Mouse (Mus musculus): ENCODE measurements around the gene Btbd1. TPM values are rescaled to one million over a fixed set of nuclear protein-coding genes. Genes with fewer than 3 reads are reported as not detected.

The Btbd1 gene
- polyA plus RNA-seq, 1 experiment from 2014 or later: 100 TPM

- no peaks in the 10 kb centered on the region for H3K9me3 ChIP-seq (ENCODE audit: control insufficient read depth, low read length)
- no peak overlapping the region for H3K9ac ChIP-seq (ENCODE audit: low read length)
- H3K4me1 ChIP-seq (ENCODE audit: control insufficient read depth, insufficient read depth, low read length): no peaks in the 10 kb centered on the region
- H3K36me3 ChIP-seq (ENCODE audit: control insufficient read depth, insufficient read depth, low read length): no peaks in the 10 kb centered on the region
- no peak overlapping the region for H3K4me2 ChIP-seq (ENCODE audit: low read depth)
- H3K27ac ChIP-seq (ENCODE audit: low read depth, low read length): no peak overlapping the region
- H3K4me3 ChIP-seq (ENCODE audit: low read depth, low read length): no peak overlapping the region
- H3K27me3 ChIP-seq (ENCODE audit: control insufficient read depth, insufficient read depth, low read length): no peaks in the 10 kb centered on the region
- no peak for ATAC-seq (ENCODE audit: insufficient read depth, low FRiP score, low TSS enrichment)
- no peak for DNase-seq (ENCODE audit: low spot score)
- WGBS: 87% methylated on average over 5 of the region's 5 CpGs
Observed at GRCm38 (mm10) chr7:81835430-81835829, 6.2 kb upstream of the Btbd1 start.

GRCm38 (mm10) chr7:81834847-81835246 lies 5.6 kb upstream of the Btbd1 start:
- Histone ChIP-seq H3K9ac (ENCODE audit: low read length) (no peak overlapping the region), H3K4me1 (ENCODE audit: control insufficient read depth, insufficient read depth, low read length) (no peaks in the 10 kb centered on the region)
- no peak for DNase-seq (ENCODE audit: low spot score)

GRCm38 (mm10) chr7:81828681-81829378 lies 401 bp downstream of the Btbd1 start:
- peak overlapping the region; percentile 91 for H3K27ac ChIP-seq (ENCODE audit: low read depth, low read length)
- DNase-seq (ENCODE audit: low spot score): peak; percentile 57
- H3K36me3 ChIP-seq (ENCODE audit: control insufficient read depth, insufficient read depth, low read length): no peaks in the 10 kb centered on the region
- H3K9me3 ChIP-seq (ENCODE audit: control insufficient read depth, low read length): no peaks in the 10 kb centered on the region
- under 1% methylated on average over 81 of the region's 91 CpGs for WGBS
- peak; percentile 65 for ATAC-seq (ENCODE audit: insufficient read depth, low FRiP score, low TSS enrichment)
- peak overlapping the region; percentile 88 for H3K9ac ChIP-seq (ENCODE audit: low read length)
- peak overlapping the region; percentile 79 for H3K4me2 ChIP-seq (ENCODE audit: low read depth)
- H3K4me1 ChIP-seq (ENCODE audit: control insufficient read depth, insufficient read depth, low read length): peaks cover 18% of the 10 kb centered on the region
- H3K4me3 ChIP-seq (ENCODE audit: low read depth, low read length): peak overlapping the region; percentile 80
- no peaks in the 10 kb centered on the region for H3K27me3 ChIP-seq (ENCODE audit: control insufficient read depth, insufficient read depth, low read length)

More at GRCm38 (mm10) chr7:81834847-81835246, 5.6 kb upstream of the Btbd1 start:
- Histone ChIP-seq H3K4me2 (ENCODE audit: low read depth) (no peak overlapping the region), H3K4me3 (ENCODE audit: low read depth, low read length) (no peak overlapping the region), H3K27me3 (ENCODE audit: control insufficient read depth, insufficient read depth, low read length) (no peaks in the 10 kb centered on the region), H3K27ac (ENCODE audit: low read depth, low read length) (no peak overlapping the region), H3K36me3 (ENCODE audit: control insufficient read depth, insufficient read depth, low read length) (no peaks in the 10 kb centered on the region), H3K9me3 (ENCODE audit: control insufficient read depth, low read length) (no peaks in the 10 kb centered on the region)
- ATAC-seq (ENCODE audit: insufficient read depth, low FRiP score, low TSS enrichment): no peak

GRCm38 (mm10) chr7:81827806-81828667 lies 1.2 kb downstream of the Btbd1 start:
- no peak for DNase-seq (ENCODE audit: low spot score)
- H3K9me3 ChIP-seq (ENCODE audit: control insufficient read depth, low read length): no peaks in the 10 kb centered on the region

DNA sequence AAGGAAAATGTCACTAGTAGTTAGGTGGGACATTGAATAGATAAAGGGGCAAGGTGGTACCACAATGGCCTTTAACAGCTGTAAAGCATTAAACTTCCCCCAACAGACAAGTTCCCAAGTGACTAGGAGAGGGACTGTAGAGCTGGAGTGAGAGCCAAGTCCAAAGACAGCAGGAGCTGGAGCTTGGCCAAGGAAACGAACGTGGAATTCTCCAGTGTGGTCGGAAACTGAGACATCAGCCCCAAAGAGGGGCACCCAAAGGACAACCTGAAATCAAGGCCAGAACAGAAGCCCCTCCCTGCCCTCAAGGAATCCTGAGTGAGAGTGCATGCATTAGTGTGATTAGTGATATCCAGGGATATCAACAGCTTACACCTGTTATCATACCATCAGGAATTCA lies 3.9 kb downstream of the Btbd1 start:
- H3K4me2 ChIP-seq (ENCODE audit: low read depth): no peak overlapping the region
- no peak overlapping the region for H3K4me3 ChIP-seq (ENCODE audit: low read depth, low read length)
- no peaks in the 10 kb centered on the region for H3K27me3 ChIP-seq (ENCODE audit: control insufficient read depth, insufficient read depth, low read length)
- ATAC-seq (ENCODE audit: insufficient read depth, low FRiP score, low TSS enrichment) (no peak), DNase-seq (ENCODE audit: low spot score) (no peak)
- H3K4me1 ChIP-seq (ENCODE audit: control insufficient read depth, insufficient read depth, low read length): peaks cover 18% of the 10 kb centered on the region
- no peak overlapping the region for H3K27ac ChIP-seq (ENCODE audit: low read depth, low read length)
- no peak overlapping the region for H3K9ac ChIP-seq (ENCODE audit: low read length)
- no peaks in the 10 kb centered on the region for H3K36me3 ChIP-seq (ENCODE audit: control insufficient read depth, insufficient read depth, low read length)
- no peaks in the 10 kb centered on the region for H3K9me3 ChIP-seq (ENCODE audit: control insufficient read depth, low read length)
- 78% methylated on average over 3 of the region's 3 CpGs for WGBS

More at GRCm38 (mm10) chr7:81827806-81828667, 1.2 kb downstream of the Btbd1 start:
- Histone ChIP-seq H3K4me2 (ENCODE audit: low read depth) (peak overlapping the region; percentile 79), H3K4me3 (ENCODE audit: low read depth, low read length) (peak overlapping the region; percentile 80), H3K9ac (ENCODE audit: low read length) (peak overlapping the region; percentile 88), H3K27ac (ENCODE audit: low read depth, low read length) (peak overlapping the region; percentile 91; the same call in 1 of the 2 replicates), H3K36me3 (ENCODE audit: control insufficient read depth, insufficient read depth, low read length) (no peaks in the 10 kb centered on the region), H3K4me1 (ENCODE audit: control insufficient read depth, insufficient read depth, low read length) (peaks cover 18% of the 10 kb centered on the region), H3K27me3 (ENCODE audit: control insufficient read depth, insufficient read depth, low read length) (no peaks in the 10 kb centered on the region)
- no peak; the same call in 1 of the 2 replicates for ATAC-seq (ENCODE audit: insufficient read depth, low FRiP score, low TSS enrichment)
- 33% methylated on average over 17 of the region's 17 CpGs for WGBS

DNA sequence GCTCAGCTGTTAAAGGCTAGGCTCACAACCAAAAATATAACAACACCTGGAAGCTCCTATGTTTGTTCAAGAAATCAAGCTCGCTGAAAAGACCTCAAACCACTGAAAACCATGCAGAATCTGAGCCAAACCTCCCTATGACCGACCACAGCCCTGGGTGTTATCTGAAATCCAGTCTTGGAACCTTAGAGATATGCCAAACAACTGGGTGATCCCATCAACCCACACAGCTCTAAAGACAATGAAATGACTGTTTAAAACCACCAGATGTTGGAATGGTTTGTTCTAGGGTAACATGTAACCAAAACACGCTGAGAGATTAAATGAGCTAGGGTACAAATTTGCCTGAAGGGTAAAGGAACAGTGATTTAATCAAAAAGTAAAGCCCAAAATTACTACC lies 4.3 kb downstream of the Btbd1 start:
- no peaks in the 10 kb centered on the region for H3K9me3 ChIP-seq (ENCODE audit: control insufficient read depth, low read length)
- DNase-seq (ENCODE audit: low spot score): no peak
- H3K4me3 ChIP-seq (ENCODE audit: low read depth, low read length): no peak overlapping the region
- peaks cover 18% of the 10 kb centered on the region for H3K4me1 ChIP-seq (ENCODE audit: control insufficient read depth, insufficient read depth, low read length)
- no peak overlapping the region for H3K27ac ChIP-seq (ENCODE audit: low read depth, low read length)
- WGBS: 85% methylated on average over 3 of the region's 3 CpGs
- H3K4me2 ChIP-seq (ENCODE audit: low read depth): no peak overlapping the region
- ATAC-seq (ENCODE audit: insufficient read depth, low FRiP score, low TSS enrichment): no peak
- no peak overlapping the region for H3K9ac ChIP-seq (ENCODE audit: low read length)
- H3K27me3 ChIP-seq (ENCODE audit: control insufficient read depth, insufficient read depth, low read length): no peaks in the 10 kb centered on the region
- H3K36me3 ChIP-seq (ENCODE audit: control insufficient read depth, insufficient read depth, low read length): no peaks in the 10 kb centered on the region

- Histone ChIP-seq H3K9ac (ENCODE audit: low read length) (no peak overlapping the region), H3K4me2 (ENCODE audit: low read depth) (no peak overlapping the region), H3K9me3 (ENCODE audit: control insufficient read depth, low read length) (no peaks in the 10 kb centered on the region), H3K4me1 (ENCODE audit: control insufficient read depth, insufficient read depth, low read length) (no peaks in the 10 kb centered on the region), H3K36me3 (ENCODE audit: control insufficient read depth, insufficient read depth, low read length) (no peaks in the 10 kb centered on the region), H3K27ac (ENCODE audit: low read depth, low read length) (peak overlapping the region; percentile 39; the same call in 1 of the 2 replicates), H3K4me3 (ENCODE audit: low read depth, low read length) (no peak overlapping the region), H3K27me3 (ENCODE audit: control insufficient read depth, insufficient read depth, low read length) (no peaks in the 10 kb centered on the region)
- DNase-seq (ENCODE audit: low spot score): no peak
- no peak for ATAC-seq (ENCODE audit: insufficient read depth, low FRiP score, low TSS enrichment)
- WGBS: 81% methylated on average over 5 of the region's 5 CpGs
Observed at GRCm38 (mm10) chr7:81806067-81806466, 23.2 kb downstream of the Btbd1 start.

DNA sequence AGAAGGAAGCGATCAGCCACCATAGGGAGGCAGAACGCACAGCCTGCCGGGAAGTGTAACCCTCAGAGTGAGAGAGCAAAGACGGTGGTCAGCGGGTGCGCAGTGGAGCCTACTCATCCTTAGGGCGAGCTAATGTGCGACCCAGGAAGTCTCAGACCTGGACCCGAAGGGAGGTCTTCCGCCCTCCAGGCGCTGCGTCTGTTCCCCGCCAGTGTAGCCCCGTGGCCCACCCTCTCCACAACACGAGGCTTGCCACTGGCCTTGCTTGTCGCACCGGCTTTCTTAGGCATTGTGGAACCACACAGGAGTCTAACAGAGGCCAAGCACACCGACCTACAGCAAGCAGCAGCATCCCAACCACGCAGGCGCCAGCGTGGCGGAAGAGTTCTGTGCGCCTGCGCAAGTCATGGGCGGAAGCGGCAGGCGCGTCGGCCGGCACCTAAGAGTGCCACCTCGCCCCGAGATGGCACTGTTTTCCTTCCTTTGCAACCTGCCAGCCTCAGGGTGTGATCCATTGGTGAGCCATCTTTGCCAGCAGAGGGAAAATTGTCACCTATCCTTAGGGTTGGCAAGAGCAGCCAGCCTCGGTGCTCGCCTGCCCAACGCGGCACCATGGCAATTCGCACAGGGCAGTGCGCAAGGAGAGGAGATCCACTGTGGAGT lies 40.0 kb downstream of the Btbd1 start, which contains the start of gene 3110040N11Rik:
3110040N11Rik (minus strand) TSS at position 384 of the 663 bp plus-strand sequence.
- peak within 1 kb of the TSS; percentile 79 for H3K9ac ChIP-seq (ENCODE audit: low read length)
- peak; percentile 91 for ATAC-seq (ENCODE audit: insufficient read depth, low FRiP score, low TSS enrichment)
- H3K27me3 ChIP-seq (ENCODE audit: control insufficient read depth, insufficient read depth, low read length): no peaks in the 10 kb centered on the region
- peaks cover 3% of the 10 kb centered on the region; the same call in 1 of the 2 replicates for H3K4me1 ChIP-seq (ENCODE audit: control insufficient read depth, insufficient read depth, low read length)
- H3K27ac ChIP-seq (ENCODE audit: low read depth, low read length): peak within 1 kb of the TSS; percentile 97
- peak within 1 kb of the TSS; percentile 62 for H3K4me3 ChIP-seq (ENCODE audit: low read depth, low read length)
- under 1% methylated on average over 37 of the region's 38 CpGs for WGBS
- H3K36me3 ChIP-seq (ENCODE audit: control insufficient read depth, insufficient read depth, low read length): no peaks in the 10 kb centered on the region
- no peaks in the 10 kb centered on the region for H3K9me3 ChIP-seq (ENCODE audit: control insufficient read depth, low read length)
- peak within 1 kb of the TSS; percentile 49 for H3K4me2 ChIP-seq (ENCODE audit: low read depth)
- peak; percentile 93 for DNase-seq (ENCODE audit: low spot score)

Data from neural tube, embryonic 11.5 days (tissue).